Mouse (Mus musculus): ENCODE results near the gene A830018L16Rik.
"Not testable (repeated sequence)": the region's sequence is repeated elsewhere in the genome, so short reads cannot be mapped to it uniquely, and the experiment has no call there.

A830018L16Rik gene

GRCm38 (mm10) chr1:11413894-11414556 lies at the start of gene A830018L16Rik:
Gene A830018L16Rik (plus strand): TSS chr1:11414105.
- DNase-seq (ENCODE audit: low spot score in 2 of 2) = peak; percentile 80 to 88

DNA sequence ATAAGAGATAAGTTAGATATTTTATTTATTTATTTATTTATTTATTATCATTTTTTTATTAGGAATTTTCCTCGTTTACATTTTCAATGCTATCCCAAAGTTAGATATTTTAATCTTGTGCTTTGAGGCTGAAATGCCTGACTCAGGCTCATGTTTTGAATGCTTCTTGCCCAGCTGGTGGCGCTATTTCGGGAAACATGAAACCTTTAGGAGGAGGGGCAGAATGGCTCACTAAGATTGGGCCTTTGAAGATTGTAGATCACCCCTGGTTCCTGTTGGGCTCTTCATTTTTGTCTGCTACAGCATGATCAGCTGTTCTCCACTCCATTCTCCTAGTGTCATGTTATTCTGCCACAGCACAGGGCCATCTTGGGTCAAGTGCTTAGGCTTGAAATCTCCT lies 28.1 kb upstream of the A830018L16Rik start:
- no peak for DNase-seq (ENCODE audit: low spot score in 2 of 2)

DNA sequence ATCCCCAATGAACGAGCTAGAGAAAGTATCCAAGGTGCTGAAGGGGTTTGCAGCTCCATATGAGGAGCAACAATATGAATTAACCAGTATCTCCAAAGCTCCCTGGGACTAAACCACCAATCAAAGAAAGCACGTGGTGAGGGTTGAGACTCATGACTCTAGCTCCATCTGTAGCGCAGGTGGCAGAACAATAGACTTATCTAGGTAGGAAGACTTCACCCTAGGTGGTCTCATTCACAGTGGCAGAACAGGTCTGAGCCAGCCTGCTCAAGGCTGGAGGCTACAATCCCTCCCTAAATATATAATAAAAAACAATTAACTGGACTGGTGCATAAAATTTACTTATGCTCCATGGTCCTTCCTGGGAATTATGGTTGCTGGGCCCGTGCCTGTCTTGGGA lies 18.5 kb upstream of the A830018L16Rik start:
- DNase-seq (ENCODE audit: low spot score in 2 of 2) = no peak

DNA sequence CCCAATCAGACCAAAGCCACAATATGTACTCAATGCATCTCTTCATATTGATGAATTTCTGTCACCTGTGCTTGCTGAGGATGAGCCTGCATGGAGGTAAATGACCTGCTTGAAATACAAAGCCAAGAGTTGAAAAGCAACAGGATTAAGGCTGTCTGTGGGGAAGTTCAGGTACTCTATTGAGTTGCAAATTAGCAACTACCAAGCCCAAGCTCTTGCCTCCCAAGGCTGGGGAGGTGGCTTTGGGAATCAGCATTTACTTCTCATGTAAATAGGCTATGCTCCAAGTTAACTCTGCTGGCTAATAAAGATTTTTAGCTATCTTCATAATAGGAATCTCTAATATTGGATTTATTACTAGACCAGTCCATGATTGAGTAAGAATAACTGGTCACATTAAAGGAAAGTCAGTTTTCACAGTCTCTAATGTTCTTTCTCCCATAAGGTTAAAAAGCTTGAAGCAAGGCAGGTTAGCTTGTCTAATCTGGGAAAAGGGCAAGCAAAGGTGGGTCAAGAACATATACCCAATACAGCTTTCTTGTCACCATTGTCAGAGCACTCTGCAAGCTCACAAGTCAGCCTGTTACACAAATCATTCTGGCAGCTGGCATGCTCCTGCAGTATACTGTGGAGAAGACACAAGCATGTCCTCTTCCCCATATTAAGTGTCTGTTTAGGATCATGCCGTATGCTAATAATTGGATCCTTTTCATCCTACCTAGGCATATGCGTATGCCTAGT lies 17.7 kb upstream of the A830018L16Rik start:
- DNase-seq (ENCODE audit: low spot score in 2 of 2) = no peak

- DNase-seq (ENCODE audit: low spot score in 2 of 2) = no peak
These were observed 12.7 kb upstream of the A830018L16Rik start for GRCm38 (mm10) chr1:11401159-11401558.

DNA sequence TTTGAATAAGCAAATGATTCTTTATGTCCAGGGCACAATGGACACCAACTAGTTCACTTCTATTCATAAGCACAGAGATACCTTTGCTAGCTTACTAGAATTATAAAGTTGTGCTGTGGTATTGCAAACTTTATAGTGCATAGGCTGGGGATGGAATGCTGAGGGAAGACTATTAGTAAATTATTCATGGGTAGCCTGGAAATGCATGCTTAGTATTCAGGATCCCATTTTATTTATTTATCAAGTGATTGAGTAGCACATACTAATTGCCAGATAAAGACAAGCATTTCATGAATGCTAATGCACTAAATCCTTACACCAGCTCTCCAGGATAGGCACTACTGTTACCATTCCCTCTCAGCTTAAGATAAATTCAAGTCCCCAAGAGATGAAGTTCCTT lies 8.4 kb upstream of the A830018L16Rik start:
- no peak for DNase-seq (ENCODE audit: low spot score in 2 of 2)

GRCm38 (mm10) chr1:11406026-11406425 lies 7.9 kb upstream of the A830018L16Rik start:
- no peak for DNase-seq (ENCODE audit: low spot score in 2 of 2)

DNA sequence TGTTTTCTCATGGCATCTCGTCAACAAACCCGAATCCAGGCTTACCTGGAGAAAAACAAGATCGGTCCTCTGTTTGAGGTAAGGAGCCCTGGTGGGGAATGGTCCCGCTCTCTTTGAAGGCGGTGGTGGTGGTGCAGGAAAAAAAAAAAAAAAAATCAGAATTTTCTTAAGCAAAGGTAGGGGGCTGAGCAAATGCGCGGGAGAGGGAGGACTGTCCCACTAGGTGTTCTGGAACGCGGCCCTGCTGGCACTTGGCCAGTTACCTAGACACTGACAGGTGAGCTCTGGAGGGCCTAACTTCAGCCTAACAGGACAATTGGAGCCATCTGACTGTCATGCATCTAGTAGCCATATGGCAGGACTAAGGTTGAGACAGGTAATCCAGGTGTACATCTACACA lies 655 bp downstream of the A830018L16Rik start:
- no peak for DNase-seq (ENCODE audit: low spot score in 2 of 2)

- no peak for DNase-seq (ENCODE audit: low spot score in 2 of 2)
These were observed 13.4 kb downstream of the A830018L16Rik start for GRCm38 (mm10) chr1:11427310-11427709.

DNA sequence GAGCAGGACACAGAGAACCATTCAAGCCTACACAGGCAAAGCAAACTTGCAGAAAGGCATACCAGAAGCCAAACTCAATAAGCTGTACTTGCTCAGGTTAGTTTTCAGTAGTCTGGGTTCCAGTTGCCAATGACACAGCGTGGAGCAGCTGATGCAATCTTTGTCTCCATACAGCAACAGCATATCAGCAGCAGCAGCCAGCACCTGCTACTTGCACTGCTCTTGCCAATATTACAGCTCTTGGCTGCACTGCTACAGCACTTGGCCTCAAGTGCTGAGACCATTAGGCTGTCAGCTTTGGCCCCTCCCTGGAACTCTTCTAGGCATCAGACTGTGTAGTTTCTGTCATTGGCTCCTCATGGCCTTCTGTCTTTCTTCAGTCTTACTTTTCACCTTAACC lies 44.4 kb downstream of the A830018L16Rik start:
- no peak for DNase-seq (ENCODE audit: low spot score in 2 of 2)

GRCm38 (mm10) chr1:11466325-11466724 lies 52.4 kb downstream of the A830018L16Rik start:
- DNase-seq (ENCODE audit: low spot score in 2 of 2) = no peak

DNA sequence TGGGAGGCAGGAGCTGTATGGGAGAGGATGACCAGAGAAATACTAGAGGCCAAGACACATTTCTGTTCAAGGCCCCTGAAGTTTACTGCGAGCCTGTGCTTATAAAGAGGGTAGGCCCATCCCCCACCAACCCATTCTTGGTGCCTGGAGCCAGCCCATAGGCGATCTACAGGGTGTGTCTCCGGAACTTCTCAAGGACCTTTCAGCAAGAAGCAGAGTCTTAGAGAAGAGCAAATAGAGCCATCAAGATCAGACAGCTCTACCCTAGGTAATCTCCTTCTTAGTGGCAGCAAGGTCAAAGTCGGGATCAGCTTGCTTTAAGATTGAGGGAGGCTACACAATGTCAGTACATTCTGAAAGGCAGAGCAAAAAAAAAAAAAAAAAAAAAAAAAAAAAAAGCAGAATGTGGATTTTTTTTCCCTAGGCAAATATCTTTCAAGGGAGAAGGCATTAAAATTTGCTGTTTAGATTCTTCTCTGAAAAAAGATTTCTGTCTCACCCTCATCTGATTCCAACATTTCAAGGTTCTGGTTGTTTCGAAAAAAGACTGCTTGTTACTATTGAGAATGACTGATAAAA lies 53.2 kb downstream of the A830018L16Rik start:
- DNase-seq (ENCODE audit: low spot score in 2 of 2) = no peak

GRCm38 (mm10) chr1:11492936-11493335 lies 79.0 kb downstream of the A830018L16Rik start:
- no peak for DNase-seq (ENCODE audit: low spot score in 2 of 2)

DNA sequence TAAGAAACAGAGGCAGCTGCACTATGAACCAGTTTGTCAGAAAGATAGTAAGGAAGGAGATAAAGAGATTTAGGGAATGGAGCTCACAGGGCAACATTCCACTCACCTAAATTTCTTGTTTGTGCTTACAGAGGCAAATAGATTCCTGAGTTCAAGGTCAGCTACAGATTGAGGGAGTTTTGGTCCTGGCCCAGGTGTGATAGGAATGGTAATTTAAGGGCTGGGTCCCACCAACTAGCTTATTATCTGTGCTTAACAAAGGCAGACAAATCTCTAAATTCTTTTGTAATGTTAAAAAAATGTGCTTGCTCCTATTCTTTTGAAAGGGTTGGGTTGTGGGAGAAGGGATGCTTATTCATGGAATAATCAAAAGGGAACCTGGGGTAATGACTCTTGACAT lies 87.7 kb downstream of the A830018L16Rik start:
- no peak for DNase-seq (ENCODE audit: low spot score in 2 of 2)

DNA sequence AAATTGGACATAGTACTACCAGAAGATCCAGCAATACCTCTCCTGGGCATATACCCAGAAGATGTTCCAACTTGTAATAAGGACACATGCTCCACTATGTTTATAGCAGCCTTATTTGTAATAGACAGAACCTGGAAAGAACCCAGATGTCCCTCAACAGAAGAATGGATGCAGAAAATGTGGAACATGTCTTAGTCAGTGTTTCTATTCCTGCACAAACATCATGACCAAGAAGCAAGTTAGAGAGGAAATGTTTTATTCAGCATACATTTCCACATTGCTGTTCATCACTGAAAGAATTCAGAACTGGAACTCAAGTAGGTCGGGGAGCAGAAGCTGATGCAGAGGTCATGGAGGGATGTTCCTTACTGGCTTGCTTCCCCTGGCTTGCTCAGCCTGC lies 135.9 kb downstream of the A830018L16Rik start:
- DNase-seq (ENCODE audit: low spot score in 2 of 2) = not testable (repeated sequence)

DNA sequence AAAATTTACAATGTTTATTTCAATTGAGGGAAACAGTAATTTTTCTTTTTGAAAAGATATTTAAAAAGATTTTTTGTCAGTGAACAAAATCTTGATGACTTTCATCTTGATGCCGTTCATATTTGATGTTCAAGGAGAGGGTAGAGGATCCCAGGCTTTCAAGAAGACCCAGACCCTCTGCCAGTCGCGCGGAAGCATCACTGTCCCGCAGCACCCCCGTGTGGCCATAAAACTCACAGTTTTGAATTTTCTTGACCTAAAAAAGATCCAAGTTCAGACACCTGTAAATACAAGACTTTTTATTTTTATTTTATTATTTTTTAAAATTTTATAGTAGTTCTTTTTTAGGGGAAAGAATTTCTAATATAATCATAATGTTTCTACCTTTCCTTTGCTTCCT lies 151.4 kb downstream of the A830018L16Rik start:
- DNase-seq (ENCODE audit: low spot score in 2 of 2) = peak in 1 of 2 experiments; percentile 47

DNA sequence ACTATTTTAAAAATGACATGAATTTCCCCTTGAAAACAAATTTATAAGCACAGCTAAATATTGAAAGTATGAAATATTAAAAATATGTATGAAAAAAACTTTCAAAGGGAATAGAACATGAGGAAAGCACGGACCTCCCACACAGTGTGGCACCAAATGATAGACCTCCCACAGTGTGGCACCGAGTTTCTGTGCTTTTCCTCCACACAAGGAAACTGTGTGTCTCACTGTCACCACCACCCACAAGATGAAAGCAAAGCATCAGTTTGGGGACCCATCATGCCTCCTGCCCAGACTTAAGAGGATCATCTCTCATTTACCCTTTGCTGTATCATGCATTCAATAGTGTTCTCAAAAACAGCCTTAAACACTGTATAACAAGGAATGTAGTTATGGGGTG lies 152.8 kb downstream of the A830018L16Rik start:
- DNase-seq (ENCODE audit: low spot score in 2 of 2) = no peak

- no peak for DNase-seq (ENCODE audit: low spot score in 2 of 2)
These were observed 153.5 kb downstream of the A830018L16Rik start for GRCm38 (mm10) chr1:11567300-11567885.

DNA sequence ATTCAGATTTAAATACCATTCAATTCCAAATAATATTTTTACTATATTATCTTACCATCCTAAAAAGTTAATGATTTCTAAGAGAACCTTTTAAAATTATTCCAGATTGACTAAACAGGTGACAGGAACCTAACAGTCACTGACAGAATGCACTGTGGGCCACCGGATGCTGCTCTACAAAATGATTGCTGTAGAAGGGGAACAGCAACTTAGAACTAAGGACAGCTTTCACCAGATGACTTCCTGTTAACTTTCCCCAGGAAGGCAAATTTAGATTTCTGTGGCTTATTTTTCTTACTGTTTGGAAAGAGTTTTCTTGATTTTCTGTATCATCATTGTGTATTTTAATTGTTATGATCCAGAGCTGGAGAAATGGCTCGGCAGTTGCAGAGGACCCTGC lies 156.4 kb downstream of the A830018L16Rik start:
- no peak for DNase-seq (ENCODE audit: low spot score in 2 of 2)

DNA sequence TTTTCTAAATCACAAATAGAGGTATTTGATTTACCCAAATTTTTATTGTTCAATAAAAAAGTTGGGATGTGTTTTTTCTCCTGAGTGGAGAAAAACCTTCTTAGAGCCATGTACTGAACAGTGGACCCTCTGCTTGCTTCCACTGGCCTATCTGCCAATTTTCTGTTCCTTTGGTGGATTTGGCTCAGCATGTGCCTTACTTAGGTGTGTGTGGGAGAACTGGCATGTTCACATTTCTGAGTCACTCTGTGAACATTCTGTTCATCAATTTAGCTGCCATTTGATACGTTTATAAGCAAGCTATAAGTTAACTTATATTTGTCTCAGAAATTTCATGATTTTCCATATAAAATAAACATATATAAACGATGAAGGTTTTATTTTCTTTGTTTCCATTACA lies 159.6 kb downstream of the A830018L16Rik start:
- DNase-seq (ENCODE audit: low spot score in 2 of 2) = peak in 1 of 2 experiments; percentile 48

GRCm38 (mm10) chr1:11580026-11580425 lies 166.1 kb downstream of the A830018L16Rik start:
- DNase-seq (ENCODE audit: low spot score in 2 of 2) = no peak

DNA sequence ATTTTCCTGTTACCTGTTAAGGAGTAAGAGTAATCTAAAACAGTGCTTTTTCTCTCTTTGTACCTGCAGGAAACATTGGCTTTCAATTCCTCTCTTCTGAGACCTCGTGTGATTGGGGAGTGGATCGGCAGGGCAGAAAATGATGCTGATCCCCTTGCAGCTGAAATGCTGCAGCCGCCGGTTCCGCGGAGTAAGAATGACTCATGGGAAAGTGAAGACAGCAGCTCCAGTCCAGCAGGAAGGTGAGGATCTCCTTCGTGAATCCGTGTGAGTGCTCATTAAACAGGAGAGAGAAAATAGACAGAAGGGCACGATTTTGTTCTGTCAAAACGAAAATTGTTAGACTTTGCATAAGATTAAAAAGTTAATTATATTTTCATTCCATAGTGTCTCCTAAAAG lies 174.4 kb downstream of the A830018L16Rik start:
- DNase-seq (ENCODE audit: low spot score in 2 of 2) = peak in 1 of 2 experiments; percentile 15

GRCm38 (mm10) chr1:11650137-11650536 lies 236.2 kb downstream of the A830018L16Rik start:
- DNase-seq (ENCODE audit: low spot score in 2 of 2) = no peak

All from frontal cortex, postnatal 36 days (tissue).